Comparison of ENCODE assay signal across 31 mouse cellular contexts in the genomic region with DNA sequence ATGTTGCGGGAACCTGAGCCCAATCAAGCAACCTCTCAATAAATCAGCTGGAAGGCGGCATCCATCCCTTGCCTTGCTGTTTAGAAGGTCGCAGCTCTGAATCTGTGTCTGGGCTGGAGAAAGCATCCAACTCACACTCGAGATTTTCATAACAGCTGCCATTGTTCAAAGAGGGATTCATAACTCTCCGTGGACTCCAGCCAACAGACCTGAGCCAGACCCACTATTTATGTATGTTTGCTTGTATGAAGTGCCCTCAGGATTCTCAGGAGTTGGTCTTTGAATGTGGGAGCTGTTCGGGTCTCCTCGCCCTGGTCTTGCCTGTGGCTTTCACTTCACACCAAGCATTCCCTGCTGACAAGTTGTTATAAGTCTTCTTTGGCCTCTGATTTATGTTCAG.
DNase-seq lines count a peak whose midpoint lies in the region; ATAC-seq and TF ChIP-seq lines count a peak whose summit lies in the region.
"Had no signal": no experiment of that assay in that cellular context is flagged by ENCODE, and none has a peak within 500 bp of the region (broad histone marks: within the 10 kb centered on the region; RNA-seq: fewer than 3 reads in every experiment).

No protein-coding gene starts in this region.

- DNase-seq in kidney, postnatal 14 days = peak; percentile 14
- DNase-seq in kidney, adult 8-10 months = no peak
- peak; percentile 64 for DNase-seq in lung, embryonic 14.5 days
- no peak for DNase-seq in lung, postnatal 25 days (ENCODE audit: low spot score)
- DNase-seq in lung, postnatal 14 days = peak; percentile 6
- DNase-seq in lung, adult 18-20 months = no peak
- DNase-seq in lung, postnatal 4 days = peak; percentile 17 to 32
- DNase-seq: adrenal gland, adult 8-10 months; adrenal gland, postnatal 25 days; B cell, adult 2 months; cerebellum, adult 11-12 months; cerebellum, adult 8-10 months; cerebellum, postnatal 10 days; cerebellum, postnatal 36 days; embryo, embryonic 11 days; gastrocnemius, postnatal 25 days; heart, adult 18-20 months; heart, postnatal 10 days; heart, postnatal 36 days had no signal

- no peak overlapping the region for H3K4me2 ChIP-seq in lung, embryonic 14.5 days
- H3K4me2 ChIP-seq: embryonic facial prominence, embryonic 13.5 days; forebrain, embryonic 12.5 days; forebrain, embryonic 15.5 days; heart, embryonic 12.5 days; heart, embryonic 15.5 days; hindbrain, embryonic 13.5 days had no signal

- ATAC-seq in lung, embryonic 14.5 days (ENCODE audit: insufficient read depth) = no peak
- ATAC-seq: activated CD4-positive, CD25-positive, alpha-beta regulatory T cell, adult 4 months; forebrain, embryonic 15.5 days had no signal

- 35% methylated on average over 7 of the region's 7 CpGs for WGBS in lung, embryonic 14.5 days

- no peaks in the 10 kb centered on the region for H3K27me3 ChIP-seq in lung, embryonic 14.5 days (ENCODE audit: insufficient read depth, low read length)
- H3K27me3 ChIP-seq: CH12.LX; embryonic facial prominence, embryonic 13.5 days; forebrain, embryonic 12.5 days; forebrain, embryonic 15.5 days; heart, embryonic 12.5 days; heart, embryonic 15.5 days; hindbrain, embryonic 13.5 days had no signal

- 0 out of 2 replicates have a peak, but pooled peaks cover 5% of the 10 kb centered on the region for H3K9me3 ChIP-seq in lung, embryonic 14.5 days (ENCODE audit: low read depth, low read length)
- H3K9me3 ChIP-seq: forebrain, embryonic 12.5 days; forebrain, embryonic 15.5 days; heart, embryonic 15.5 days had no signal

- H3K9ac ChIP-seq in lung, embryonic 14.5 days = no peak overlapping the region
- H3K9ac ChIP-seq: embryonic facial prominence, embryonic 13.5 days; forebrain, embryonic 12.5 days; forebrain, embryonic 15.5 days; heart, embryonic 12.5 days; heart, embryonic 15.5 days; hindbrain, embryonic 13.5 days had no signal

- no peak for TF ChIP-seq CTCF in lung, embryonic 14.5 days (IDR thresholded peaks at IDR 0.05; ENCODE audit: low read depth)

- H3K4me1 ChIP-seq in lung, embryonic 14.5 days (ENCODE audit: insufficient read depth) = no peaks in the 10 kb centered on the region
- H3K4me1 ChIP-seq: embryonic facial prominence, embryonic 13.5 days; forebrain, embryonic 12.5 days; forebrain, embryonic 15.5 days; heart, embryonic 12.5 days; heart, embryonic 15.5 days; hindbrain, embryonic 10.5 days; hindbrain, embryonic 13.5 days had no signal

- H3K4me3 ChIP-seq in lung, embryonic 14.5 days (ENCODE audit: low read depth, low read length) = no peak overlapping the region
- H3K4me3 ChIP-seq: embryonic facial prominence, embryonic 10.5 days; embryonic facial prominence, embryonic 13.5 days; erythroblast, embryonic 14.5 days; forebrain, embryonic 12.5 days; forebrain, embryonic 15.5 days; heart, embryonic 12.5 days; heart, embryonic 15.5 days; hindbrain, embryonic 10.5 days; hindbrain, embryonic 13.5 days had no signal

- H3K36me3 ChIP-seq in lung, embryonic 14.5 days (ENCODE audit: insufficient read depth) = no peaks in the 10 kb centered on the region
- H3K36me3 ChIP-seq: embryonic facial prominence, embryonic 10.5 days; embryonic facial prominence, embryonic 13.5 days; forebrain, embryonic 12.5 days; forebrain, embryonic 15.5 days; G1E; heart, embryonic 12.5 days; heart, embryonic 15.5 days; hindbrain, embryonic 10.5 days; hindbrain, embryonic 13.5 days had no signal

- H3K27ac ChIP-seq in lung, embryonic 14.5 days (ENCODE audit: low read depth) = no peak overlapping the region
- H3K27ac ChIP-seq: embryonic facial prominence, embryonic 10.5 days; embryonic facial prominence, embryonic 13.5 days; forebrain, embryonic 12.5 days; forebrain, embryonic 15.5 days; heart, embryonic 15.5 days; hindbrain, embryonic 10.5 days; hindbrain, embryonic 13.5 days had no signal

Comparison
In these comparisons a context has a peak if more than half of its experiments do, and no peak if none do; other contexts are left out.
1. DNase-seq: peak in kidney, postnatal 14 days (single experiment), lung, embryonic 14.5 days (single experiment), lung, postnatal 14 days (single experiment) and lung, postnatal 4 days (2 of 2); none in kidney, adult 8-10 months (0 of 2), lung, postnatal 25 days (single experiment) and lung, adult 18-20 months (0 of 2).